Mouse (Mus musculus): ENCODE data around the gene Vps18. TPM values are rescaled to one million over a fixed set of nuclear protein-coding genes. Genes with fewer than 3 reads are reported as not detected.

Gene Vps18
- polyA plus RNA-seq, 1 experiment from 2014 or later, result 23.8 TPM

- Histone ChIP-seq H3K27ac (no peak overlapping the region), H3K27me3 (peaks cover 22% of the 10 kb centered on the region), H3K9ac (replicated peaks) (no peak overlapping the region), H3K4me3 (replicated peaks) (no peak overlapping the region), H3K4me1 (replicated peaks) (peaks cover 7% of the 10 kb centered on the region), H3K4me2 (no peak overlapping the region), H3K36me3 (no peaks in the 10 kb centered on the region), H3K9me3 (no peaks in the 10 kb centered on the region)
- no peak for ATAC-seq (ENCODE audit: insufficient number of reproducible peaks, insufficient read depth, low FRiP score, low TSS enrichment, low read depth)
- WGBS, result 70% methylated on average over 2 of the region's 2 CpGs
Measured at GRCm38 (mm10) chr2:119261326-119261725, 27.2 kb upstream of the Vps18 start.

- Histone ChIP-seq H3K4me2 (0 out of 2 replicates have a peak overlapping the region, but pooled peaks have one; percentile 7), H3K9ac (replicated peaks) (0 out of 2 replicates have a peak overlapping the region, but pooled peaks have one; percentile 27), H3K36me3 (no peaks in the 10 kb centered on the region), H3K27me3 (peaks cover 22% of the 10 kb centered on the region), H3K4me1 (replicated peaks) (peaks cover 7% of the 10 kb centered on the region), H3K9me3 (no peaks in the 10 kb centered on the region), H3K27ac (no peak overlapping the region), H3K4me3 (replicated peaks) (no peak overlapping the region)
- 24% methylated on average over 8 of the region's 8 CpGs for WGBS
- no peak for ATAC-seq (ENCODE audit: insufficient number of reproducible peaks, insufficient read depth, low FRiP score, low TSS enrichment, low read depth)
Measured at GRCm38 (mm10) chr2:119262978-119263377, 25.6 kb upstream of the Vps18 start.

GRCm38 (mm10) chr2:119263813-119264212 is 24.7 kb upstream of the Vps18 start:
- WGBS, result 75% methylated on average over 5 of the region's 5 CpGs
- H3K9me3 ChIP-seq, result no peaks in the 10 kb centered on the region
- no peak overlapping the region for H3K9ac ChIP-seq (replicated peaks)
- H3K36me3 ChIP-seq, result no peaks in the 10 kb centered on the region
- no peak overlapping the region for H3K4me3 ChIP-seq (replicated peaks)
- no peak overlapping the region for H3K27ac ChIP-seq
- H3K27me3 ChIP-seq, result peaks cover 30% of the 10 kb centered on the region
- H3K4me2 ChIP-seq, result no peak overlapping the region
- H3K4me1 ChIP-seq (replicated peaks), result peaks cover 7% of the 10 kb centered on the region
- ATAC-seq (ENCODE audit: insufficient number of reproducible peaks, insufficient read depth, low FRiP score, low TSS enrichment, low read depth), result no peak

GRCm38 (mm10) chr2:119270286-119270642 is 18.3 kb upstream of the Vps18 start:
- peaks cover 41% of the 10 kb centered on the region for H3K27me3 ChIP-seq
- no peaks in the 10 kb centered on the region for H3K9me3 ChIP-seq
- H3K9ac ChIP-seq (replicated peaks), result peak overlapping the region; percentile 63; the same call in 1 of the 2 replicates
- no peak for ATAC-seq (ENCODE audit: insufficient number of reproducible peaks, insufficient read depth, low FRiP score, low TSS enrichment, low read depth)
- peak overlapping the region; percentile 97 for H3K4me2 ChIP-seq
- WGBS, result 48% methylated on average over 9 of the region's 9 CpGs
- H3K4me3 ChIP-seq (replicated peaks), result peak overlapping the region; percentile 61
- H3K36me3 ChIP-seq, result no peaks in the 10 kb centered on the region
- H3K4me1 ChIP-seq (replicated peaks), result no peaks in the 10 kb centered on the region
- no peak overlapping the region for H3K27ac ChIP-seq

- no peaks in the 10 kb centered on the region for H3K9me3 ChIP-seq
- under 1% methylated on average over 49 of the region's 49 CpGs for WGBS
- peak; percentile 64 for ATAC-seq (ENCODE audit: insufficient number of reproducible peaks, insufficient read depth, low FRiP score, low TSS enrichment, low read depth)
Measured at GRCm38 (mm10) chr2:119270643-119271331, 17.8 kb upstream of the Vps18 start, which contains the start of gene Rhov. Gene Rhov, minus strand, starts transcription at chr2:119271272.

GRCm38 (mm10) chr2:119274126-119274525 is 14.4 kb upstream of the Vps18 start:
- 75% methylated on average over 1 of the region's 1 CpGs for WGBS
- H3K4me1 ChIP-seq (replicated peaks), result no peaks in the 10 kb centered on the region
- no peak overlapping the region for H3K4me3 ChIP-seq (replicated peaks)
- no peak overlapping the region for H3K4me2 ChIP-seq
- no peak for ATAC-seq (ENCODE audit: insufficient number of reproducible peaks, insufficient read depth, low FRiP score, low TSS enrichment, low read depth)
- no peaks in the 10 kb centered on the region for H3K9me3 ChIP-seq
- no peak overlapping the region for H3K9ac ChIP-seq (replicated peaks)
- H3K36me3 ChIP-seq, result no peaks in the 10 kb centered on the region
- no peak overlapping the region for H3K27ac ChIP-seq
- H3K27me3 ChIP-seq, result peaks cover 21% of the 10 kb centered on the region

More at GRCm38 (mm10) chr2:119270643-119271331, 17.8 kb upstream of the Vps18 start, which contains the start of gene Rhov:
- peaks cover 41% of the 10 kb centered on the region for H3K27me3 ChIP-seq
- no peaks in the 10 kb centered on the region for H3K36me3 ChIP-seq
- H3K4me1 ChIP-seq (replicated peaks), result no peaks in the 10 kb centered on the region
- H3K4me2 ChIP-seq, result peak within 1 kb of the TSS; percentile 97
- H3K9ac ChIP-seq (replicated peaks), result peak within 1 kb of the TSS; percentile 63
- no peak within 1 kb of the TSS for H3K27ac ChIP-seq
- H3K4me3 ChIP-seq (replicated peaks), result peak within 1 kb of the TSS; percentile 61

GRCm38 (mm10) chr2:119276926-119277325 is 11.6 kb upstream of the Vps18 start:
- H3K4me2 ChIP-seq, result no peak overlapping the region
- H3K9me3 ChIP-seq, result no peaks in the 10 kb centered on the region
- no peak for ATAC-seq (ENCODE audit: insufficient number of reproducible peaks, insufficient read depth, low FRiP score, low TSS enrichment, low read depth)
- no peak overlapping the region for H3K4me3 ChIP-seq (replicated peaks)
- no peaks in the 10 kb centered on the region for H3K36me3 ChIP-seq
- no peaks in the 10 kb centered on the region for H3K4me1 ChIP-seq (replicated peaks)
- WGBS, result 82% methylated on average over 7 of the region's 7 CpGs
- H3K27me3 ChIP-seq, result peaks cover 3% of the 10 kb centered on the region; the same call in 1 of the 2 replicates
- H3K9ac ChIP-seq (replicated peaks), result no peak overlapping the region
- H3K27ac ChIP-seq, result no peak overlapping the region

GRCm38 (mm10) chr2:119277810-119278209 is 10.7 kb upstream of the Vps18 start:
- ATAC-seq (ENCODE audit: insufficient number of reproducible peaks, insufficient read depth, low FRiP score, low TSS enrichment, low read depth), result no peak
- Histone ChIP-seq H3K4me3 (replicated peaks) (no peak overlapping the region), H3K27me3 (peaks cover 2% of the 10 kb centered on the region; the same call in 1 of the 2 replicates), H3K4me1 (replicated peaks) (no peaks in the 10 kb centered on the region), H3K9ac (replicated peaks) (no peak overlapping the region), H3K27ac (no peak overlapping the region), H3K4me2 (no peak overlapping the region), H3K9me3 (no peaks in the 10 kb centered on the region), H3K36me3 (no peaks in the 10 kb centered on the region)
- WGBS, result 92% methylated on average over 23 of the region's 23 CpGs

- H3K36me3 ChIP-seq, result no peaks in the 10 kb centered on the region
- no peaks in the 10 kb centered on the region for H3K9me3 ChIP-seq
- H3K4me2 ChIP-seq, result no peak overlapping the region
- no peaks in the 10 kb centered on the region for H3K4me1 ChIP-seq (replicated peaks)
- H3K27me3 ChIP-seq, result no peaks in the 10 kb centered on the region
- WGBS, result 82% methylated on average over 7 of the region's 7 CpGs
- no peak for ATAC-seq (ENCODE audit: insufficient number of reproducible peaks, insufficient read depth, low FRiP score, low TSS enrichment, low read depth)
- no peak overlapping the region for H3K9ac ChIP-seq (replicated peaks)
- H3K4me3 ChIP-seq (replicated peaks), result no peak overlapping the region
- H3K27ac ChIP-seq, result no peak overlapping the region
Measured at GRCm38 (mm10) chr2:119281899-119282565, 6.5 kb upstream of the Vps18 start.

GRCm38 (mm10) chr2:119287372-119287771 is 1.2 kb upstream of the Vps18 start:
- WGBS, result 88% methylated on average over 5 of the region's 5 CpGs
- Histone ChIP-seq H3K4me3 (replicated peaks) (no peak overlapping the region), H3K36me3 (peaks cover 23% of the 10 kb centered on the region), H3K27me3 (no peaks in the 10 kb centered on the region), H3K4me1 (replicated peaks) (peaks cover 10% of the 10 kb centered on the region), H3K27ac (no peak overlapping the region), H3K4me2 (no peak overlapping the region), H3K9ac (replicated peaks) (no peak overlapping the region), H3K9me3 (no peaks in the 10 kb centered on the region)
- ATAC-seq (ENCODE audit: insufficient number of reproducible peaks, insufficient read depth, low FRiP score, low TSS enrichment, low read depth), result no peak

GRCm38 (mm10) chr2:119289014-119289416 is 475 bp downstream of the Vps18 start:
- peaks cover 10% of the 10 kb centered on the region for H3K4me1 ChIP-seq (replicated peaks)
- H3K4me3 ChIP-seq (replicated peaks), result peak overlapping the region; percentile 77
- peaks cover 39% of the 10 kb centered on the region for H3K36me3 ChIP-seq
- 3% methylated on average over 11 of the region's 11 CpGs for WGBS
- H3K9ac ChIP-seq (replicated peaks), result peak overlapping the region; percentile 85
- H3K27me3 ChIP-seq, result no peaks in the 10 kb centered on the region
- no peaks in the 10 kb centered on the region for H3K9me3 ChIP-seq
- H3K4me2 ChIP-seq, result peak overlapping the region; percentile 78
- ATAC-seq (ENCODE audit: insufficient number of reproducible peaks, insufficient read depth, low FRiP score, low TSS enrichment, low read depth), result no peak
- H3K27ac ChIP-seq, result 0 out of 2 replicates have a peak overlapping the region, but pooled peaks have one; percentile 19

Measured in limb, embryonic 12.5 days (tissue).